Mouse (Mus musculus) kidney, embryonic 16.5 days (tissue): ENCODE data around the gene Mea1. TPM values are rescaled to one million over a fixed set of nuclear protein-coding genes. Genes with fewer than 3 reads are reported as not detected.
A peak's percentile ranks its signal among the peaks of the same experiment; 100 is the strongest.

Experiments
- ATAC-seq: fragments of 200-750 bp; cut with Nextera tagmentation; 2 replicates; pipeline ENCODE4 v1.8.0; 2017; ENCODE audit warnings: moderate TSS enrichment; ENCODE audit not compliant: low FRiP score, low TSS enrichment
- H3K27ac ChIP-seq: fragments of 300-500 bp; sonication (generic); 2 replicates; pipeline ENCODE4 v1.5.1; 2014; ENCODE audit warnings: low read length
- H3K27me3 ChIP-seq: fragments of 300-500 bp; sonication (generic); 2 replicates; pipeline ENCODE4 v1.6.1; 2014; ENCODE audit warnings: low read length, control low read depth, mixed read lengths; ENCODE audit not compliant: insufficient read depth
- H3K36me3 ChIP-seq: fragments of 300-500 bp; sonication (generic); 2 replicates; pipeline ENCODE4 v1.6.1; 2014; ENCODE audit warnings: low read length, control low read depth, mixed read lengths; ENCODE audit not compliant: insufficient read depth
- H3K4me1 ChIP-seq: fragments of 300-500 bp; sonication (generic); 2 replicates; pipeline ENCODE4 v1.6.1; 2014; ENCODE audit warnings: low read length, control low read depth, mixed read lengths; ENCODE audit not compliant: insufficient read depth
- H3K4me2 ChIP-seq: fragments of 300-500 bp; sonication (generic); replicated peaks from 2 replicates; pipeline ENCODE4 v1.6.1; 2014; ENCODE audit warnings: low read depth, low read length
- H3K4me3 ChIP-seq: fragments of 300-500 bp; sonication (generic); 2 replicates; pipeline ENCODE4 v1.5.1; 2014; ENCODE audit warnings: mild to moderate bottlenecking, low read length
- H3K9ac ChIP-seq: fragments of 300-500 bp; sonication (generic); replicated peaks from 2 replicates; pipeline ENCODE4 v1.6.1; 2014; ENCODE audit warnings: low read length
- H3K9me3 ChIP-seq: fragments of 300-500 bp; sonication (generic); 2 replicates; pipeline ENCODE4 v1.6.1; 2016; ENCODE audit warnings: low read length, control low read depth
- WGBS: fragments of 180-500 bp; shearing (Covaris S2); extraction: QIAGEN DNeasy Blood & Tissue Kit; methylation state at CpG from one replicate; pipeline ENCODE4 v1.1.7; 2014; 5-methylcytosine and 5-hydroxymethylcytosine counted together
- polyA plus RNA-seq: library from polyadenylated mRNA; unstranded; fragments of >200 nt; fragmentation: Nextera tagmentation; extraction: Ambion mirVana; gene quantifications from 2 replicates; pipeline ENCODE4 v1.2.1, GENCODE M21; 2015

Gene Mea1
- polyA plus RNA-seq, 1 experiment from 2014 or later: 172 TPM

- Histone ChIP-seq H3K27me3 (no peaks in the 10 kb centered on the region), H3K4me2 (peak overlapping the region; percentile 10; the same call in 1 of the 2 replicates), H3K27ac (no peak overlapping the region), H3K4me3 (no peak overlapping the region), H3K4me1 (peaks cover 37% of the 10 kb centered on the region), H3K9me3 (no peaks in the 10 kb centered on the region), H3K36me3 (no peaks in the 10 kb centered on the region; the same call in 1 of the 2 replicates), H3K9ac (peak overlapping the region; percentile 29; the same call in 1 of the 2 replicates)
- no peak for ATAC-seq
- 80% methylated on average over 12 of the region's 12 CpGs for WGBS
Observed at GRCm38 (mm10) chr17:46701489-46701888, 22.9 kb downstream of the Mea1 start.

GRCm38 (mm10) chr17:46702100-46702499, 23.5 kb downstream of the Mea1 start:
- Histone ChIP-seq H3K27me3 (no peaks in the 10 kb centered on the region), H3K4me2 (no peak overlapping the region), H3K4me1 (peaks cover 37% of the 10 kb centered on the region), H3K9me3 (no peaks in the 10 kb centered on the region), H3K4me3 (no peak overlapping the region), H3K27ac (no peak overlapping the region), H3K9ac (0 out of 2 replicates have a peak overlapping the region, but pooled peaks have one; percentile 29), H3K36me3 (no peaks in the 10 kb centered on the region; the same call in 1 of the 2 replicates)
- no peak for ATAC-seq
- WGBS: 77% methylated on average over 12 of the region's 12 CpGs

GRCm38 (mm10) chr17:46702506-46702905, 23.9 kb downstream of the Mea1 start:
- peak overlapping the region; percentile 91 for H3K9ac ChIP-seq
- no peaks in the 10 kb centered on the region; the same call in 1 of the 2 replicates for H3K36me3 ChIP-seq
- H3K4me1 ChIP-seq: peaks cover 37% of the 10 kb centered on the region
- 81% methylated on average over 5 of the region's 5 CpGs for WGBS
- ATAC-seq: no peak
- no peaks in the 10 kb centered on the region for H3K27me3 ChIP-seq
- peak overlapping the region; percentile 55; the same call in 1 of the 2 replicates for H3K4me2 ChIP-seq
- no peak overlapping the region for H3K4me3 ChIP-seq
- no peaks in the 10 kb centered on the region for H3K9me3 ChIP-seq
- H3K27ac ChIP-seq: no peak overlapping the region

GRCm38 (mm10) chr17:46703971-46704886, 25.6 kb downstream of the Mea1 start:
- Histone ChIP-seq H3K9ac (peak overlapping the region; percentile 91), H3K4me2 (peak overlapping the region; percentile 55), H3K27ac (peak overlapping the region; percentile 96), H3K4me3 (peak overlapping the region; percentile 94), H3K27me3 (no peaks in the 10 kb centered on the region), H3K4me1 (peaks cover 37% of the 10 kb centered on the region), H3K9me3 (no peaks in the 10 kb centered on the region), H3K36me3 (no peaks in the 10 kb centered on the region)
- 3% methylated on average over 39 of the region's 41 CpGs for WGBS
- ATAC-seq: peak; percentile 90

GRCm38 (mm10) chr17:46704887-46705835, 26.6 kb downstream of the Mea1 start, which contains the start of gene Ppp2r5d:
Gene Ppp2r5d, minus strand, starts transcription at chr17:46705111.
- Histone ChIP-seq H3K27me3 (no peaks in the 10 kb centered on the region), H3K4me3 (peak within 1 kb of the TSS; percentile 94), H3K4me1 (peaks cover 37% of the 10 kb centered on the region), H3K9me3 (no peaks in the 10 kb centered on the region), H3K27ac (peak within 1 kb of the TSS; percentile 96), H3K4me2 (peak within 1 kb of the TSS; percentile 94), H3K9ac (peak within 1 kb of the TSS; percentile 91), H3K36me3 (no peaks in the 10 kb centered on the region)
- ATAC-seq: peak; percentile 97
- 1% methylated on average over 48 of the region's 48 CpGs for WGBS

GRCm38 (mm10) chr17:46706375-46707089, 27.9 kb downstream of the Mea1 start:
- Histone ChIP-seq H3K4me3 (no peak overlapping the region), H3K36me3 (no peaks in the 10 kb centered on the region), H3K27me3 (no peaks in the 10 kb centered on the region), H3K27ac (no peak overlapping the region), H3K4me2 (no peak overlapping the region), H3K9me3 (no peaks in the 10 kb centered on the region), H3K4me1 (peaks cover 34% of the 10 kb centered on the region), H3K9ac (no peak overlapping the region)
- ATAC-seq: no peak
- 92% methylated on average over 14 of the region's 14 CpGs for WGBS

- Histone ChIP-seq H3K27me3 (no peaks in the 10 kb centered on the region), H3K9me3 (no peaks in the 10 kb centered on the region), H3K4me2 (peak within 1 kb of the TSS; percentile 93), H3K4me1 (peaks cover 17% of the 10 kb centered on the region), H3K9ac (peak within 1 kb of the TSS; percentile 91), H3K27ac (peak within 1 kb of the TSS; percentile 79), H3K4me3 (peak within 1 kb of the TSS; percentile 68), H3K36me3 (peaks cover 22% of the 10 kb centered on the region)
- ATAC-seq: peak; percentile 92
- WGBS: 9% methylated on average over 36 of the region's 36 CpGs
Observed at GRCm38 (mm10) chr17:46710959-46711597, 32.5 kb downstream of the Mea1 start, which contains the start of gene Pex6. Gene Pex6, plus strand, starts transcription at chr17:46711463.

- H3K27me3 ChIP-seq: no peaks in the 10 kb centered on the region
- no peaks in the 10 kb centered on the region for H3K9me3 ChIP-seq
- peaks cover 17% of the 10 kb centered on the region for H3K4me1 ChIP-seq
- WGBS: under 1% methylated on average over 76 of the region's 76 CpGs
- peaks cover 29% of the 10 kb centered on the region for H3K36me3 ChIP-seq
- peak; percentile 70 for ATAC-seq
- H3K4me2 ChIP-seq: peak overlapping the region; percentile 93
- H3K9ac ChIP-seq: peak overlapping the region; percentile 91
- H3K4me3 ChIP-seq: peak overlapping the region; percentile 68
- peak overlapping the region; percentile 79; the same call in 1 of the 2 replicates for H3K27ac ChIP-seq
Observed at GRCm38 (mm10) chr17:46711612-46712271, 33.1 kb downstream of the Mea1 start.
